In the genomic region with DNA sequence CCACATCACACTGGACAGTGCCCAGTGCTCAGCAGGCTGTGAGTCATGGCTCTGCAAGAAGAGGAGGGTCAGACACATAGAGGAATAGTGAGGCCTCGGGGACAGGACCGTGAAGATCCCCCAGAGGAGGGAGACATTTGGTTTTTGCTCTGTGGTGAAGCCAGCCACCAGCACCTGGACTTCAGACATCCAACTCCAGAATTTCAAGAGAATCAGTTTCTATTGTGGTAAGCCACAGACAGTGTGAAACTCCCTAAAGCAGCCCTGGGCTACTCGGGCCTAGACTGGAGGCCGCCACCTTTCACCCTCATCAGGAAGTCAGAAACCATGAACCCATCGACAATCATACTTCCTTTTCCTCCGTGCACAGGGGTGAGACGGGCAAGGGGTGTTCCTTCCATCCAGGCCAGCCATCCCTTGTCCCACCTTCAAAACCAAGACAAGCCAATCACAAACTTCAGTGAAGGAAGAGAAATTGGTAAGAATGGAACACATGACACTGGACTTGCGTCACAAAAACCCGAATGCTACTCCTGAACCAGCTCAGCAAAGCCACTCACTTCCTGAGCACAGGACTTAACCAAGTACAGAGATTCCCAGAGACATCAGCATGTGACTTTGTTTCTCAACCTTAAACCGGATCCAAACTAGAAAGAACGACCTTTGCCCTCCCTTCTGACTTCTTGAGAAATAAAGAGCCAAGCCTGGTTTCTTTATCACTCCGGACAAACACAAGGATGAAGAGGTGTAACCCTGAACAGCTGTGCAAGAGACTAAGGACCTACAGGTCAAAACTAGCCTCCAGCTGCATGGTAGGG, we compare ENCODE assay signal across 8 mouse cellular contexts. TPM values are rescaled to one million over a fixed set of nuclear protein-coding genes. Genes with fewer than 3 reads are reported as not detected.
A peak's percentile ranks its signal among the peaks of the same experiment; 100 is the strongest.
DNase-seq lines count a peak whose midpoint lies in the region; ATAC-seq and TF ChIP-seq lines count a peak whose summit lies in the region.

No protein-coding gene starts in this region.

- no peaks in the 10 kb centered on the region for H3K36me3 ChIP-seq in hindbrain, embryonic 10.5 days
- H3K36me3 ChIP-seq in hindbrain, embryonic 14.5 days (replicated peaks; ENCODE audit: control insufficient read depth, insufficient read depth), result no peaks in the 10 kb centered on the region
- peaks cover 6% of the 10 kb centered on the region for H3K36me3 ChIP-seq in intestine, postnatal 0 days (ENCODE audit: control insufficient read depth, insufficient read depth)

- ATAC-seq in hindbrain, embryonic 14.5 days (ENCODE audit: low FRiP score), result no peak
- ATAC-seq in intestine, postnatal 0 days, result peak; percentile 82

- H3K9me3 ChIP-seq in hindbrain, embryonic 10.5 days, result peaks cover 4% of the 10 kb centered on the region; the same call in 1 of the 2 replicates
- H3K9me3 ChIP-seq in hindbrain, embryonic 14.5 days (ENCODE audit: control insufficient read depth, low read length), result no peaks in the 10 kb centered on the region
- H3K9me3 ChIP-seq in intestine, postnatal 0 days (ENCODE audit: control insufficient read depth), result no peaks in the 10 kb centered on the region

- no peak overlapping the region for H3K4me2 ChIP-seq in hindbrain, embryonic 14.5 days (replicated peaks)
- H3K4me2 ChIP-seq in intestine, postnatal 0 days (replicated peaks; ENCODE audit: low read depth), result no peak overlapping the region

- H3K4me3 ChIP-seq in hindbrain, embryonic 10.5 days, result no peak overlapping the region
- H3K4me3 ChIP-seq in hindbrain, embryonic 14.5 days (replicated peaks; ENCODE audit: low read length), result no peak overlapping the region
- no peak overlapping the region for H3K4me3 ChIP-seq in intestine, postnatal 0 days (ENCODE audit: low read depth, low read length)

- peaks cover 12% of the 10 kb centered on the region for H3K4me1 ChIP-seq in hindbrain, embryonic 10.5 days (replicated peaks)
- H3K4me1 ChIP-seq in hindbrain, embryonic 14.5 days (replicated peaks; ENCODE audit: control insufficient read depth, insufficient read depth, low read length), result no peaks in the 10 kb centered on the region
- H3K4me1 ChIP-seq in intestine, postnatal 0 days (replicated peaks; ENCODE audit: control insufficient read depth, insufficient read depth, low read length), result peaks cover 10% of the 10 kb centered on the region

- no peak for DNase-seq in hindbrain, embryonic 10.5 days (ENCODE audit: low spot score)
- DNase-seq in hindbrain, embryonic 14.5 days (ENCODE audit: low spot score), result no peak
- peak; percentile 60 for DNase-seq in NIH3T3 (ENCODE audit: low read depth)
- DNase-seq in natural killer cell, adult 2 months (ENCODE audit: low spot score in 2 of 2), result peak; percentile 77 to 85
- no peak for DNase-seq in right cerebral cortex, postnatal 14 days
- no peak for DNase-seq in cerebellum, postnatal 36 days
- DNase-seq in cerebellum, adult 9-11 months, result no peak

- TF ChIP-seq CTCF in intestine, postnatal 0 days (IDR thresholded peaks at IDR 0.05; ENCODE audit: low read depth), result no peak

- no peaks in the 10 kb centered on the region for H3K27me3 ChIP-seq in hindbrain, embryonic 10.5 days (ENCODE audit: insufficient read depth, poor library complexity, severe bottlenecking)
- H3K27me3 ChIP-seq in hindbrain, embryonic 14.5 days (ENCODE audit: control insufficient read depth, insufficient read depth, low read length), result no peaks in the 10 kb centered on the region
- no peaks in the 10 kb centered on the region for H3K27me3 ChIP-seq in intestine, postnatal 0 days (replicated peaks; ENCODE audit: control insufficient read depth, insufficient read depth, low read length)

- 0 out of 2 replicates have a peak overlapping the region, but pooled peaks have one; percentile 16 for H3K27ac ChIP-seq in hindbrain, embryonic 10.5 days
- no peak overlapping the region for H3K27ac ChIP-seq in hindbrain, embryonic 14.5 days
- peak overlapping the region; percentile 85 for H3K27ac ChIP-seq in intestine, postnatal 0 days (ENCODE audit: low read depth, low read length)

- 82% methylated on average over 12 of the region's 12 CpGs for WGBS in hindbrain, embryonic 10.5 days
- 88% methylated on average over 12 of the region's 12 CpGs for WGBS in hindbrain, embryonic 14.5 days
- WGBS in intestine, postnatal 0 days, result 46% methylated on average over 12 of the region's 12 CpGs

- H3K9ac ChIP-seq in hindbrain, embryonic 14.5 days, result no peak overlapping the region
- H3K9ac ChIP-seq in intestine, postnatal 0 days (ENCODE audit: low read depth, low read length), result no peak overlapping the region

RNA-seq across cellular contexts. Expression of a gene that starts 14.4 kb away (rescaled TPM):
- polyA plus RNA-seq in hindbrain, embryonic 10.5 days (2016; fragmentation: Nextera tagmentation; extraction: Ambion mirVana), result 1.0 and 1.9 TPM in 2 replicates
- polyA plus RNA-seq in hindbrain, embryonic 14.5 days (2014; fragmentation: Nextera tagmentation; extraction: Ambion mirVana), result 1.4 TPM in 2 replicates
- polyA plus RNA-seq in intestine, postnatal 0 days (2015; fragmentation: Nextera tagmentation; extraction: Ambion mirVana), result 42.4 and 43.5 TPM in 2 replicates

RNA-seq across cellular contexts. Expression of a gene that starts 33.2 kb away (rescaled TPM):
- 110 and 127 TPM in 2 replicates for polyA plus RNA-seq in hindbrain, embryonic 10.5 days (2016; fragmentation: Nextera tagmentation; extraction: Ambion mirVana)
- polyA plus RNA-seq in hindbrain, embryonic 14.5 days (2014; fragmentation: Nextera tagmentation; extraction: Ambion mirVana), result 130 and 145 TPM in 2 replicates
- polyA plus RNA-seq in intestine, postnatal 0 days (2015; fragmentation: Nextera tagmentation; extraction: Ambion mirVana), result 82.8 and 83.5 TPM in 2 replicates

Comparison
In these comparisons a context has a peak if more than half of its experiments do, and no peak if none do; other contexts are left out.
1. DNase-seq: peak in NIH3T3 (single experiment) and natural killer cell, adult 2 months (2 of 2); none in hindbrain, embryonic 10.5 days (single experiment), hindbrain, embryonic 14.5 days (single experiment), right cerebral cortex, postnatal 14 days (single experiment), cerebellum, postnatal 36 days (0 of 2) and cerebellum, adult 9-11 months (single experiment).
2. RNA of a gene that starts 14.4 kb away (polyA plus RNA-seq): 42.4 to 43.5 TPM in intestine, postnatal 0 days; 1.4 TPM in hindbrain, embryonic 14.5 days and 1.0 to 1.9 TPM in hindbrain, embryonic 10.5 days; every median in the first group is over 10 times any median in the second.